Mouse (Mus musculus): Measurements from ENCODE around the gene Slain1.

DNA sequence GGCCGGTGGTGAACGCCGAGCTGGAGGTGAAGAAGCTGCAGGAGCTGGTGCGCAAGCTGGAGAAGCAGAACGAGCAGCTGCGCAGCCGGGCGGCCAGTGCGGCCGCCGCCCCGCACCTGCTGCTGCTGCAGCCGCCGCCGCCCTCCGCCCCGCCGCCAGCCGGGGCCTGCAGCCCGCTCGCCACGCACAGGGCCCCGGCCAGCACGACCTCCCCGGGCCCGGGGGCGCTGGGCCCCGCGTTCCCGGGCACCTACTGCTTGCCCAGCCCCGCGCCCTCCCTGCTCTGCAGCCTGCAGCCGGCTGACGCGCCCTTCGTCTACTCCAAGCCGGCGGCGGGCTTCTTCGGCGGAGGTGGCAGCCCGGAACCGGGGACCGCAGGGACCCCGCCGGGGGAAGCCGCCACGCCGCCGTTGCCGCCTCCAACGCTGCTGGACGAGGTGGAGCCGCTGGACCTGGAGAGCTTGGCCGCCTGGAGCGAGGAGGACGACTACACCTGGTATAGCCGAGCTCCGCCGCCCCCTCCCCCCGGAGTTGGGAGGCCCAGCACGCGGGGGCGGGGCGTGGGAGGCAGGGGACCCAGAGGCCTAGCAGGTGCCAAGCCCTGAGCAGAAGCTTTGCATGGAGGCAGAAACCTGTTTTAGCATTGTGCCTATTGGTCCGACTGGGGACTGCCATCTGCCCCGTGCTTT lies 529 bp downstream of the Slain1 start:
- no peak for TF ChIP-seq CTCF (IDR thresholded peaks at IDR 0.05; ENCODE audit: borderline replicate concordance, extremely low read depth, insufficient read depth, insufficient read length)
- no peak for TF ChIP-seq POLR2A (IDR thresholded peaks at IDR 0.05; ENCODE audit: borderline replicate concordance, extremely low read depth, insufficient read depth, insufficient read length, poor library complexity, severe bottlenecking)

All from brain, embryonic 14.5 days (tissue).